Mouse (Mus musculus) ES-Bruce4 (cell line): ENCODE data around the gene Cyp17a1. TPM values are rescaled to one million over a fixed set of nuclear protein-coding genes. Genes with fewer than 3 reads are reported as not detected.
A peak's percentile ranks its signal among the peaks of the same experiment; 100 is the strongest.

Experiments
- H3K27ac ChIP-seq: 2 replicates; pipeline ENCODE4 v1.5.1; 2012; ENCODE audit warnings: low read length, inconsistent platforms; ENCODE audit not compliant: insufficient read depth
- H3K27me3 ChIP-seq: 2 replicates; pipeline ENCODE4 v1.6.1; 2012; ENCODE audit warnings: mild to moderate bottlenecking, low read length, inconsistent platforms; ENCODE audit not compliant: control insufficient read depth, poor library complexity, insufficient read depth, severe bottlenecking
- H3K36me3 ChIP-seq: 2 replicates; pipeline ENCODE4 v1.6.1; 2012; ENCODE audit warnings: inconsistent platforms, mild to moderate bottlenecking, low read length, moderate library complexity; ENCODE audit not compliant: control insufficient read depth, poor library complexity, insufficient read depth, severe bottlenecking
- H3K4me1 ChIP-seq: one replicate; pipeline ENCODE4 v1.8.1; 2011; ENCODE audit warnings: low read length; ENCODE audit not compliant: control insufficient read depth, insufficient read depth
- H3K4me3 ChIP-seq: 2 replicates; pipeline ENCODE4 v1.5.1; 2011; ENCODE audit warnings: low read depth, mild to moderate bottlenecking, low read length
- H3K9ac ChIP-seq: 2 replicates; pipeline ENCODE4 v1.6.1; 2012; ENCODE audit warnings: low read depth, mild to moderate bottlenecking, inconsistent platforms; ENCODE audit not compliant: poor library complexity, severe bottlenecking
- H3K9me3 ChIP-seq: replicated peaks from 2 replicates; pipeline ENCODE4 v1.6.1; 2012; ENCODE audit warnings: mild to moderate bottlenecking, low read length, inconsistent platforms; ENCODE audit not compliant: control insufficient read depth, poor library complexity, insufficient read depth, severe bottlenecking
- CTCF ChIP-seq: IDR thresholded peaks from one replicate; pipeline ENCODE4 v1.8.1; 2011; ENCODE audit warnings: low read depth, low read length
- EP300 ChIP-seq: IDR thresholded peaks from 2 replicates; pipeline ENCODE4 v1.6.1; 2011; ENCODE audit warnings: low read depth, low read length; ENCODE audit not compliant: insufficient read depth
- POLR2A ChIP-seq: IDR thresholded peaks from one replicate; pipeline ENCODE4 v1.8.1; 2011; ENCODE audit warnings: low read length; ENCODE audit not compliant: insufficient read depth
- polyA plus RNA-seq: library from polyadenylated mRNA; stranded (reverse); fragments of >200 nt; gene quantifications from 2 replicates; pipeline ENCODE4 v1.2.4, GENCODE M21; 2011; ENCODE audit warnings: low read depth; ENCODE audit not compliant: missing spikeins, insufficient read depth, insufficient read length

The Cyp17a1 gene
- polyA plus RNA-seq, 1 experiment: not detected

- no peak overlapping the region for H3K4me3 ChIP-seq
- H3K27me3 ChIP-seq: no peaks in the 10 kb centered on the region
- H3K9ac ChIP-seq: no peak overlapping the region
- no peaks in the 10 kb centered on the region for H3K9me3 ChIP-seq
- H3K27ac ChIP-seq: no peak overlapping the region
- no peaks in the 10 kb centered on the region for H3K36me3 ChIP-seq
- no peaks in the 10 kb centered on the region for H3K4me1 ChIP-seq
- TF ChIP-seq EP300: no peak
- no peak for TF ChIP-seq CTCF
- TF ChIP-seq POLR2A: no peak
Measured at GRCm38 (mm10) chr19:46675641-46676040, 2.7 kb upstream of the Cyp17a1 start.

- H3K4me3 ChIP-seq: no peak overlapping the region
- H3K9ac ChIP-seq: no peak overlapping the region
Measured at GRCm38 (mm10) chr19:46670691-46671090, 2.3 kb downstream of the Cyp17a1 start.

GRCm38 (mm10) chr19:46669802-46670201, 3.2 kb downstream of the Cyp17a1 start:
- H3K27ac ChIP-seq: no peak overlapping the region
- no peaks in the 10 kb centered on the region for H3K36me3 ChIP-seq
- TF ChIP-seq CTCF: no peak
- no peak for TF ChIP-seq POLR2A
- TF ChIP-seq EP300: no peak
- no peaks in the 10 kb centered on the region for H3K27me3 ChIP-seq
- no peaks in the 10 kb centered on the region for H3K9me3 ChIP-seq
- no peaks in the 10 kb centered on the region for H3K4me1 ChIP-seq
- H3K9ac ChIP-seq: no peak overlapping the region
- no peak overlapping the region for H3K4me3 ChIP-seq

More at GRCm38 (mm10) chr19:46670691-46671090, 2.3 kb downstream of the Cyp17a1 start:
- Histone ChIP-seq H3K4me1 (no peaks in the 10 kb centered on the region), H3K27ac (no peak overlapping the region), H3K9me3 (no peaks in the 10 kb centered on the region), H3K36me3 (no peaks in the 10 kb centered on the region), H3K27me3 (no peaks in the 10 kb centered on the region)
- no peak for TF ChIP-seq POLR2A
- TF ChIP-seq CTCF: peak; percentile 93
- TF ChIP-seq EP300: no peak

DNA sequence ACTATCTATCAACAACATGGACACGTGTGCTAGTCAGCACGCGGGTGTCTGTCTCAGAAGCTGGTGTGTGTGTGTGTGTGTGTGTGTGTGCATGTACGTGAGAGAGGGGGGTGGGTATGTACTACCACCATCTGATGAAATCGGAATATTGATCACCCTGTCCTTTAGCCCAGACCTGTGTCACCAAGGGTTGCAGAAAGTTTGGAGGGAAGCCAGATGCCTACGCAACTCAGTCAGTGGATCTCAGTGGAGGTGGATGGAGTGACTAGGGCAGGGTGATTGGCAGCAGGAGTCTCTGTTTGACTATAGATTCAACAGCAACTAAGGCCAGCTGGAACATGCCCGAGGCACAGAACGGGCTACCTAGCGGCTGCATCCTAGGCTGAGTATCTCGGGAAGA, 4.7 kb downstream of the Cyp17a1 start:
- H3K9me3 ChIP-seq: no peaks in the 10 kb centered on the region
- no peak overlapping the region for H3K9ac ChIP-seq
- no peak overlapping the region for H3K27ac ChIP-seq
- no peak overlapping the region for H3K4me3 ChIP-seq
- H3K36me3 ChIP-seq: no peaks in the 10 kb centered on the region
- H3K4me1 ChIP-seq: no peaks in the 10 kb centered on the region
- TF ChIP-seq EP300 (no peak), CTCF (no peak), POLR2A (no peak)
- H3K27me3 ChIP-seq: no peaks in the 10 kb centered on the region

DNA sequence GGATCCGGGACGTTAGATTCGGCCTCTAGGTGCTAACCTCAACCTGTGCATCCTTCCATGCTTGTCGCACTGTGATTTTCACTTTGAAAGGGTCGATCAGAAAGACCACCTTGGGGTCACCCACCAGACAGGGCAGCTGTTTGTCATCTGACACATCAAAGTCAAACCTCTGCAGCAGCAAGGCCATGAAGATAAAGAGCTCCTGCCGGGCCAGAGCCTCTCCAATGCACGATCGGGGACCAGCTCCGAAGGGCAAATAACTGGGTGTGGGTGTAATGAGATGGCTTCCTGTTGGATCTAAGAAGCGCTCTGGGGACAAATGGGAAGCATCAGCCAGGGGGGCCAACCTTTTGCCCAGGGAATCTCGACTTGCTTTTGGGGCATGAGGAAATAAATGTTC, 5.7 kb downstream of the Cyp17a1 start:
- no peaks in the 10 kb centered on the region for H3K9me3 ChIP-seq
- H3K27ac ChIP-seq: no peak overlapping the region
- H3K36me3 ChIP-seq: no peaks in the 10 kb centered on the region
- H3K4me3 ChIP-seq: no peak overlapping the region
- H3K9ac ChIP-seq: no peak overlapping the region
- H3K27me3 ChIP-seq: no peaks in the 10 kb centered on the region
- no peak for TF ChIP-seq CTCF
- no peak for TF ChIP-seq EP300
- TF ChIP-seq POLR2A: no peak
- no peaks in the 10 kb centered on the region for H3K4me1 ChIP-seq

DNA sequence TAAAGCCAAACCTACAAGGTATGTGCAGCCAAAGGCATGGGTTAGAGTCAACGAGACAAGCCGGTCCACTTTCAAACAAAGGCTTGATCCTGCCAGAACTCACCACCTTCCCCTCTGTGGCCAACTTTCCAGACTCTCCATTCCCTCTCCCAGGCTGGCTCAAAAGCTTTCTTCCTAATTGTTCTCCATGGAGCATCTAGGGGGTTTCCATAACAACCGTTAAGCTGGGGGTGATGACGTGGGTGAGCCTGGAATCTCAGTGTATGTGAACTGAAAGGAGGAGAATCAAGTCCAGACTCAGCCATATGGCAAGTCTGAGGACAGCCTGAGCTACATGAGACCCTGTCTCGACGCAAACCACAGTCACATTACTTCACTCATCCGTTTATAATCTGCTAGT, 7.5 kb downstream of the Cyp17a1 start:
- H3K9ac ChIP-seq: no peak overlapping the region
- no peak overlapping the region for H3K27ac ChIP-seq
- no peaks in the 10 kb centered on the region for H3K4me1 ChIP-seq
- no peak for TF ChIP-seq EP300
- TF ChIP-seq POLR2A: no peak
- no peak for TF ChIP-seq CTCF
- no peak overlapping the region for H3K4me3 ChIP-seq
- H3K27me3 ChIP-seq: no peaks in the 10 kb centered on the region
- no peaks in the 10 kb centered on the region for H3K36me3 ChIP-seq
- H3K9me3 ChIP-seq: no peaks in the 10 kb centered on the region
